ENCODE assay signal across 18 mouse cellular contexts in the genomic region with DNA sequence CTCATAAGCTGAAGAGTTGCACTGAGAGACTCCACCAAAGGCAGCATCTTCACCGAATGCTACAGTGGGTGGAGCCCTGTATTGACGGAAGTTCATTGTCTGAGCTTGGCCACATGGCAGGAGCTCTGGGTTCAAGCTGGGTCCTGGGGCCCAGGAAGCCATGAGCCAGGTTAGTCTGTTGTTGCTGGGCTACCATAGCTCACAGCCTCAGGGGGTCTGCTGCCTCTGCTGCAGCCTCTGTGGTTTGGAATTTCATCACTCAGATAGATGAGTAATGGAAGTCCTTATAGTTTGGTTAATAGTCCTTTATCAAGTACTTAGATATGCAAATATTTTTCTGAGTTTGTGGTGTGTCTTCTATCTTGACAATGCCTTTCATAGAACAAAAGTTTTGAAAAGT. TPM values are rescaled to one million over a fixed set of nuclear protein-coding genes. Genes with fewer than 3 reads are reported as not detected.
"Had no signal": no experiment of that assay in that cellular context is flagged by ENCODE, and none has a peak within 500 bp of the region (broad histone marks: within the 10 kb centered on the region; RNA-seq: fewer than 3 reads in every experiment).

No protein-coding gene starts in this region.

- H3K4me1 ChIP-seq: megakaryocyte, embryonic 14.5 days; neural tube, embryonic 12.5 days had no signal

- H3K27me3 ChIP-seq: megakaryocyte, embryonic 14.5 days; midbrain, embryonic 13.5 days; midbrain, embryonic 15.5 days; neural tube, embryonic 12.5 days had no signal

- H3K36me3 ChIP-seq: midbrain, embryonic 13.5 days; midbrain, embryonic 15.5 days; neural tube, embryonic 12.5 days had no signal

- H3K4me3 ChIP-seq: megakaryocyte, embryonic 14.5 days; midbrain, embryonic 13.5 days; midbrain, embryonic 15.5 days; neural tube, embryonic 12.5 days had no signal

- H3K27ac ChIP-seq: macrophage; midbrain, embryonic 15.5 days; neural tube, embryonic 12.5 days had no signal

- H3K9me3 ChIP-seq: midbrain, embryonic 13.5 days; midbrain, embryonic 15.5 days; neural tube, embryonic 12.5 days had no signal

- ATAC-seq: liver, postnatal 0 days; midbrain, embryonic 13.5 days; midbrain, embryonic 15.5 days had no signal

- DNase-seq: liver, postnatal 0 days; lung, adult 2 months; lung, postnatal 10 days; lung, postnatal 36 days; right cerebral cortex, postnatal 14 days; right cerebral cortex, postnatal 4 days; spleen, adult 18-20 months; thymus, adult 18-20 months; thymus, postnatal 14 days; thymus, postnatal 36 days had no signal

RNA-seq across cellular contexts. Expression of gene Kl, which starts 32.4 kb away (rescaled TPM):
- total RNA-seq: megakaryocyte progenitor cell, adult 5-6 weeks; monocyte, adult 5-6 weeks; neutrophil, adult 5-6 weeks had no signal
- polyA plus RNA-seq: macrophage had no signal
